Mouse (Mus musculus) lung, adult 2 months (tissue): ENCODE results near the gene Eif4g3.

Source experiments
- CTCF ChIP-seq: fragments of 200-500 bp; IDR thresholded peaks from 2 replicates; pipeline ENCODE4 v1.5.1; 2011; ENCODE audit warnings: mild to moderate bottlenecking, low read length, control low read depth; ENCODE audit not compliant: insufficient read depth
- POLR2A ChIP-seq: fragments of 200-500 bp; IDR thresholded peaks from 2 replicates; pipeline ENCODE4 v1.6.1; 2011; ENCODE audit warnings: low read depth, mild to moderate bottlenecking, control low read depth, low read length, borderline replicate concordance; ENCODE audit errors: extremely low read depth

DNA sequence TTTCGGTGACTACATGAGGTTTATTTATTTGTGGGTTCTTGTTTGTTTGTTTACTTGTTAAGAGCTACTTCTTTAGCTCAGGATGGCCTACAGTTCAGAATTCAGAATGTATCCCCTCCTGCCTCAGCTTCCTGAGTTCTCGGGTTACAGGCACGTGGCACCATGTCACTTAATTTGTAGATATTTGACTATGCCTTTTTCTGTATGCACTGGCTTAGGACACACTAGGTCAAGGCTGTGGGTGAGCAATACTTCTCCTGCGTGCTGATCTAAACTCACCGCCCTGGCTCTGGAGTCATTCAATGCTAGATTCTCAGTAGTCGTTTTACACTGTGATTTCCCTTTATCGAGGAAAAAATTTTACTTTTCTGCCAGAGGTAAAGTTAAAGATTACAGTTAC is 227.9 kb downstream of the Eif4g3 start:
- TF ChIP-seq CTCF: no peak
- no peak for TF ChIP-seq POLR2A
